Mouse (Mus musculus): ENCODE data around the gene Ulk4. TPM values are rescaled to one million over a fixed set of nuclear protein-coding genes. Genes with fewer than 3 reads are reported as not detected.

Ulk4 gene
- polyA plus RNA-seq, 1 experiment from 2014 or later, result 65.6 TPM

DNA sequence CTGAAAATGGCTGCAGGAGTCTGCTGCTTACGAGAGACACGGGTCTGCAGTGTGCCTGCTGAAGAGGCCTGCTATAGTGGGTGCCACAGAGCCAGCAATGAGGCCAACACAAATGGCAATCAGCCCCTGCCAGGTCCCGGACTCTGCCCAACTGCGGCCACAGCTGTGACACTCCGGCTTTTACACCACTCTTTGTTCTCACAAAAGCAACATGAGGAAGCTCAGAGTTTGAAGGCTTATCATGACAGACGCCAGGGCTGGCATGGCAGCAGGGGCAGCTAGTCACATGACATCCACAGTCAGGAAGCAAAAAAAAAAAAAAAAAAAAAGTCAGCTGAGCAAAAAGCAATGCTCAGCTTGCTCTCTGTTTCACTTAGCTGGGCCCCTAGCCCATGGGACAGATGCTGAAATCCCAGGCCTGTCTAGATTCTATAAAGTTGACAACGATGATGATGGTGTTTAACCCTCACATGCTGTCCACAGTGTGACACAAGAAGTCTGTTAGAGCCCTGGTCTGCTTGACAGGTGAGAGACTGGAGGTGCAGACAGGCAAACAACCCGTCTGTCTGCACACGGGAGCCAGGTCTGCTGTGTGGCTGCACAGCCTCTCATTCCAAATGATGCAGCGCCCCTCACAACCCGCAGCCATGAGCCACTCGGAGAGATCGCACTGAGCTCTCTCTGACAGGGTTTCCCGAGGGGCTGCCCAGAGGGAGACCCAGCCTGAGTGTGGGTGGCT is 253.3 kb downstream of the Ulk4 start:
- WGBS, result 81% methylated on average over 14 of the region's 14 CpGs
- no peaks in the 10 kb centered on the region for H3K36me3 ChIP-seq (replicated peaks; ENCODE audit: control insufficient read depth, insufficient read depth)
- H3K4me1 ChIP-seq (replicated peaks; ENCODE audit: control insufficient read depth, insufficient read depth, low read length), result no peaks in the 10 kb centered on the region
- DNase-seq (ENCODE audit: low spot score), result no peak
- H3K9ac ChIP-seq, result no peak overlapping the region
- ATAC-seq (ENCODE audit: low FRiP score), result no peak
- no peak overlapping the region for H3K4me3 ChIP-seq (replicated peaks; ENCODE audit: low read length)
- H3K27ac ChIP-seq, result no peak overlapping the region
- H3K4me2 ChIP-seq (replicated peaks), result no peak overlapping the region
- no peaks in the 10 kb centered on the region for H3K27me3 ChIP-seq (ENCODE audit: control insufficient read depth, insufficient read depth, low read length)
- no peaks in the 10 kb centered on the region for H3K9me3 ChIP-seq (ENCODE audit: control insufficient read depth, low read length)

DNA sequence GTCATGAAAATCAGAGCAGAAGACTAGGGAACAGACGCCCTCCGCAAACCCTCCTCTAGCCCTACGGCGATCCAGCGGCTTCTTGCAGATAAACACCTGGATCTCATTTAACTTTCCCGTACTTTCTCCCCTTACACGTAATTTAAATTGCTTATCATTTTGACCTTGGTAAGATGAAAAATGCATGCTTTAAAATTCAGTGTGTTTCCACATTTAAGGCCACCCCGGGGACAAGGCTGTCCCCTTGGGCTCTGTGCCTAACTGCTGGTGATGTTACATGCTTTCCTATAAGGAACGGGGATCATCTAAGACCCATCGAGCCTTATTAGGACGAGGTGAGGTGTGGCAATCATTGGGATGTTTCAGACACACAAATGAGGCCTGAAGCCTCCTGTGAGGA is 256.6 kb downstream of the Ulk4 start:
- no peak for ATAC-seq (ENCODE audit: low FRiP score)

DNA sequence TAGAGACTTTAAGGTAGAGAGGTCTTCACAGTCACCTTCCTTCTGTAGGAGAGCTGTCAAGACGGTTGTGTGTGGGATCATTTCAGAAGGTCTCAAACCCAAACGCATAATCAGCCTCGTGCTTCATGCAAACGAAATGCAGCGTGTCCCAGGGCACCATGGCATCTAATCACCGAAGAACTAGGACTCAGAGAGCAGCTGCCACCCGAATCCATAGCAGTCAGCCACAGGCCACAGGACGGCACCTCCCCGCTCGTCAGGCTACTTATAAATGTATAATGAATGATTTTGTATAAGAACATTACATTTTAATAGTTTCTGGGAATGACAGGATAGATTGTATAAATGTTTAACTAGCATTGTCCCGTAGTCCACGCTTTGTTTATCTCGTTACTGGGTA is 257.1 kb downstream of the Ulk4 start:
- no peaks in the 10 kb centered on the region for H3K36me3 ChIP-seq (replicated peaks; ENCODE audit: control insufficient read depth, insufficient read depth)
- ATAC-seq (ENCODE audit: low FRiP score) (no peak), DNase-seq (ENCODE audit: low spot score) (no peak)
- no peaks in the 10 kb centered on the region for H3K9me3 ChIP-seq (ENCODE audit: control insufficient read depth, low read length)
- H3K9ac ChIP-seq, result no peak overlapping the region
- no peaks in the 10 kb centered on the region for H3K27me3 ChIP-seq (ENCODE audit: control insufficient read depth, insufficient read depth, low read length)
- no peaks in the 10 kb centered on the region for H3K4me1 ChIP-seq (replicated peaks; ENCODE audit: control insufficient read depth, insufficient read depth, low read length)
- 56% methylated on average over 13 of the region's 13 CpGs for WGBS
- H3K4me2 ChIP-seq (replicated peaks), result no peak overlapping the region
- H3K4me3 ChIP-seq (replicated peaks; ENCODE audit: low read length), result no peak overlapping the region
- H3K27ac ChIP-seq, result no peak overlapping the region

More for the DNA sequence above, 256.6 kb downstream of the Ulk4 start:
- Histone ChIP-seq H3K9ac (no peak overlapping the region), H3K4me2 (replicated peaks) (no peak overlapping the region), H3K9me3 (ENCODE audit: control insufficient read depth, low read length) (no peaks in the 10 kb centered on the region), H3K27ac (no peak overlapping the region), H3K36me3 (replicated peaks; ENCODE audit: control insufficient read depth, insufficient read depth) (no peaks in the 10 kb centered on the region), H3K27me3 (ENCODE audit: control insufficient read depth, insufficient read depth, low read length) (no peaks in the 10 kb centered on the region), H3K4me1 (replicated peaks; ENCODE audit: control insufficient read depth, insufficient read depth, low read length) (no peaks in the 10 kb centered on the region), H3K4me3 (replicated peaks; ENCODE audit: low read length) (no peak overlapping the region)
- 57% methylated on average over 11 of the region's 11 CpGs for WGBS
- no peak for DNase-seq (ENCODE audit: low spot score)

- WGBS, result 96% methylated on average over 2 of the region's 2 CpGs
- H3K27ac ChIP-seq, result no peak overlapping the region
- ATAC-seq (ENCODE audit: low FRiP score), result no peak
These were observed 258.3 kb downstream of the Ulk4 start for GRCm38 (mm10) chr9:121018524-121019315.

GRCm38 (mm10) chr9:121015810-121016502 is 261.0 kb downstream of the Ulk4 start:
- DNase-seq (ENCODE audit: low spot score) (no peak), ATAC-seq (ENCODE audit: low FRiP score) (no peak)
- no peak overlapping the region for H3K27ac ChIP-seq
- H3K4me2 ChIP-seq (replicated peaks), result no peak overlapping the region
- no peaks in the 10 kb centered on the region for H3K4me1 ChIP-seq (replicated peaks; ENCODE audit: control insufficient read depth, insufficient read depth, low read length)
- no peak overlapping the region for H3K9ac ChIP-seq
- no peaks in the 10 kb centered on the region for H3K36me3 ChIP-seq (replicated peaks; ENCODE audit: control insufficient read depth, insufficient read depth)
- H3K27me3 ChIP-seq (ENCODE audit: control insufficient read depth, insufficient read depth, low read length), result no peaks in the 10 kb centered on the region
- no peaks in the 10 kb centered on the region for H3K9me3 ChIP-seq (ENCODE audit: control insufficient read depth, low read length)
- WGBS, result 67% methylated on average over 11 of the region's 11 CpGs
- H3K4me3 ChIP-seq (replicated peaks; ENCODE audit: low read length), result no peak overlapping the region

More at GRCm38 (mm10) chr9:121018524-121019315, 258.3 kb downstream of the Ulk4 start:
- Histone ChIP-seq H3K27me3 (ENCODE audit: control insufficient read depth, insufficient read depth, low read length) (no peaks in the 10 kb centered on the region), H3K9ac (no peak overlapping the region), H3K36me3 (replicated peaks; ENCODE audit: control insufficient read depth, insufficient read depth) (no peaks in the 10 kb centered on the region), H3K9me3 (ENCODE audit: control insufficient read depth, low read length) (no peaks in the 10 kb centered on the region), H3K4me1 (replicated peaks; ENCODE audit: control insufficient read depth, insufficient read depth, low read length) (no peaks in the 10 kb centered on the region), H3K4me3 (replicated peaks; ENCODE audit: low read length) (no peak overlapping the region), H3K4me2 (replicated peaks) (no peak overlapping the region)
- DNase-seq (ENCODE audit: low spot score), result no peak

GRCm38 (mm10) chr9:121011540-121011939 is 265.5 kb downstream of the Ulk4 start:
- Histone ChIP-seq H3K9me3 (ENCODE audit: control insufficient read depth, low read length) (no peaks in the 10 kb centered on the region), H3K4me2 (replicated peaks) (no peak overlapping the region), H3K36me3 (replicated peaks; ENCODE audit: control insufficient read depth, insufficient read depth) (no peaks in the 10 kb centered on the region), H3K27me3 (ENCODE audit: control insufficient read depth, insufficient read depth, low read length) (no peaks in the 10 kb centered on the region), H3K27ac (no peak overlapping the region), H3K4me3 (replicated peaks; ENCODE audit: low read length) (no peak overlapping the region), H3K4me1 (replicated peaks; ENCODE audit: control insufficient read depth, insufficient read depth, low read length) (no peaks in the 10 kb centered on the region), H3K9ac (no peak overlapping the region)
- DNase-seq (ENCODE audit: low spot score) (no peak), ATAC-seq (ENCODE audit: low FRiP score) (no peak)
- WGBS, result 43% methylated on average over 4 of the region's 4 CpGs

DNA sequence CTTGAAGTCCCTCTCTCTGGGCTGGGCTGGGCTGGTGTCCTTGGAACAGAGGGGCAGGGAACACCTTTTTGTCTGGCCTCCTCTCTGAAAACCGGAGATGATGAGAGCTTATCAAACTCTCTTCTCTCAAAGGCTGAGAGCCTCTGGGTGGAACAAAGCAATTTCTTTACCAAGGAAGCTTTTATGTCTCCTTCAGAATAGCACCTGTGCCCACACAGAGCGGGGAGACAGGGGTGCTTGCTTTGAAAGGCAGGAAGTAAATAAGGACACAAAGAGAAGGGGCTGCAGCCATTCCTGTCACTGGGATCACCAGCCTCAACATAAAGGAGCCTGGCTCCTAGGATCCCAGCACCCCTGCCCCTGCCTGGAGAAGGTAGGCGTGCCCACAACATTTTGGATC is 266.5 kb downstream of the Ulk4 start:
- no peak overlapping the region for H3K27ac ChIP-seq
- no peak overlapping the region for H3K4me3 ChIP-seq (replicated peaks; ENCODE audit: low read length)
- WGBS, result 44% methylated on average over 3 of the region's 3 CpGs
- ATAC-seq (ENCODE audit: low FRiP score) (no peak), DNase-seq (ENCODE audit: low spot score) (no peak)
- H3K9me3 ChIP-seq (ENCODE audit: control insufficient read depth, low read length), result no peaks in the 10 kb centered on the region
- H3K9ac ChIP-seq, result no peak overlapping the region
- H3K36me3 ChIP-seq (replicated peaks; ENCODE audit: control insufficient read depth, insufficient read depth), result no peaks in the 10 kb centered on the region
- no peak overlapping the region for H3K4me2 ChIP-seq (replicated peaks)
- no peaks in the 10 kb centered on the region for H3K27me3 ChIP-seq (ENCODE audit: control insufficient read depth, insufficient read depth, low read length)
- H3K4me1 ChIP-seq (replicated peaks; ENCODE audit: control insufficient read depth, insufficient read depth, low read length), result no peaks in the 10 kb centered on the region

GRCm38 (mm10) chr9:121005961-121006360 is 271.0 kb downstream of the Ulk4 start:
- Histone ChIP-seq H3K9me3 (ENCODE audit: control insufficient read depth, low read length) (no peaks in the 10 kb centered on the region), H3K9ac (no peak overlapping the region), H3K27me3 (ENCODE audit: control insufficient read depth, insufficient read depth, low read length) (no peaks in the 10 kb centered on the region), H3K4me3 (replicated peaks; ENCODE audit: low read length) (no peak overlapping the region), H3K4me1 (replicated peaks; ENCODE audit: control insufficient read depth, insufficient read depth, low read length) (peaks cover 9% of the 10 kb centered on the region), H3K27ac (no peak overlapping the region), H3K4me2 (replicated peaks) (no peak overlapping the region), H3K36me3 (replicated peaks; ENCODE audit: control insufficient read depth, insufficient read depth) (no peaks in the 10 kb centered on the region)
- WGBS, result 88% methylated on average over 7 of the region's 7 CpGs
- DNase-seq (ENCODE audit: low spot score), result no peak
- no peak for ATAC-seq (ENCODE audit: low FRiP score)

All from hindbrain, embryonic 14.5 days (tissue).